Mouse (Mus musculus) heart, postnatal 25 days (tissue): ENCODE results near the gene Acsl5. TPM values are rescaled to one million over a fixed set of nuclear protein-coding genes. Genes with fewer than 3 reads are reported as not detected.
A peak's percentile ranks its signal among the peaks of the same experiment; 100 is the strongest.

ENCODE experiments used
- DNase-seq: peaks from one replicate; pipeline ENCODE4 v3.0.0; 2022; ENCODE audit warnings: low spot score
- intact Hi-C: fragments of 180-260 bp; cut with DNase I; formaldehyde crosslinking; loops from one replicate; pipeline ENCODE4 v1.15.1; 2025
- total RNA-seq, 2 experiments: library from RNA; stranded (reverse); gene quantifications; 2 replicates each; pipeline ENCODE4 v1.2.3; 2021

Acsl5 gene
- total RNA-seq, 2 experiments from 2014 or later = 10.8 to 11.4 TPM

DNA sequence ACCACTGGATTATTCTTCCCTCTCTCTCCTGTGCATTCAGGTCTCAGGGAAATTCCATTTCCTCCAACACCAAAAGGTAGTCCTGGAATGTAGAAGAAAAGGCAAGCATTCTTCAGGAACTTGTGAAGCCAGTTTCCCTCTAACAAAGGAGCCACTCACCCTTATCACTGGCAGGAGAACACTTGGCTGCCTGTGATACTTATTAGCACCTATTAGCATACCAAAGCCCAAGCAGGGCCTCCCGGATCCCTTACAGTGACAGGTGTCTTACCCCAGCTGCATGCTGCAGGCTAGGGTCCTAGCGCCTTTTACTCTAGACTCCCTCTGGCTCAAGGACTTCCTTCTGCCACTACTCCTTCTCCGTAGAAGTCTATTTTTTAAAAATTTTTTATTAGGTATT, 19.7 kb downstream of the Acsl5 start:
- no peak for DNase-seq
- intact Hi-C loops = no loop called here

DNA sequence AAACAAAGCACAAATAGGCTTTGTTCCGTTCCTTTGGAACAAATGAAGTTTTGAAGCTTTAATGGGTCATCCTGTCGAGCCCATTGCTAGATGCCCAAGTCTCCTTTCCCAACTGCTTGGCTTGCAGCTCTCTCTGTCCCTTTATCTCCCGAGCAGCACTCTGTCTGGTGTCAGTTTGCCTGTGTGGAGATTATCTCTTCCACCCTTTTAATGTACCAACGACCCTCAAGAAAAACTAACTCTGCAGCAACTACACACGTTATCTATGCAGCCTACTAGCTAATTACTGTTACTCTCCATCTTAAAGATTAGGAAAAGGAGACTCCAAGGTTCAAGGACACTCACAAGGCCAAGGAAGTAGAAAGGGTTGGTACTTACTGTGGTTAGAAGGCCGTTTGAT, 21.6 kb downstream of the Acsl5 start:
- intact Hi-C loops = no loop called here
- DNase-seq = no peak

DNA sequence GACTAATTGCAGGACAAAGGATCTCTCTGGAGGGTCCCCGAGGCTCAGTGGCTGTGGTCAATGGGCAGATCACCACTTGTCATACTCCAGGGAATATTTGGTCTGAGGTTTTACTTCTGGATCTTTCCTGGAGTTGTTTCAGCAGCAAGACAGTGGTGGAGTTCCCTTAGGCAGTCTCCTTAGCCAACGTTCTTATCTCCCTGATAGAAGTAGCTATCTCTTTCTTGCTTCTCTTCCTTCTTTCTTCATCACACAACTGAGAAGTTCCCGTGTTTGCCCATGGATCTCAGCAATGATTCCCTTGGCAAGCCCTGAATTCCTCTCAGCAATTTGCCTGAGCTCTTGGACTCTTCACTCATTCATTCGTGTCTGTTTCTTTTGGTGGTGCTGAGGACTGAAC, 24.4 kb downstream of the Acsl5 start:
- intact Hi-C loops = no loop called here
- no peak for DNase-seq

DNA sequence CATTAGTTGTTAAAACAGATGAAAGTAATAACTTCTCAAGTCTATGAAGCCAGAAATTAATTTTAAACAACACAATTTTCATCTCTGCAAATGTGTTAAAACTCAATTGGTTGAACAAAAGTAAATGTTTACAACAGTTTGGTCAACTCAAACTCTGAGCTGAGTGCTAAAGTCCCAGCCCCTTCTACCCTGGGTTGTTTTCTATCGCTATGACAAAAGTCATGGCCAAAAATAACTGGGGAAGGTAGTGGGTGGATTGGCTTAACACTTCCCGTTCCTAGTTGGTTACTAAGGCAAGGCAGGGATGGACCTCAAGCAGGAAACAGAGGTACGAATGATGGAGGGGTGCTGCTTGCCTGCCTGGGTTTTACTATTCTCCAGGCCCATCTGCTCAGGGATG, 25.0 kb downstream of the Acsl5 start:
- intact Hi-C loops = no loop called here
- DNase-seq = no peak

DNA sequence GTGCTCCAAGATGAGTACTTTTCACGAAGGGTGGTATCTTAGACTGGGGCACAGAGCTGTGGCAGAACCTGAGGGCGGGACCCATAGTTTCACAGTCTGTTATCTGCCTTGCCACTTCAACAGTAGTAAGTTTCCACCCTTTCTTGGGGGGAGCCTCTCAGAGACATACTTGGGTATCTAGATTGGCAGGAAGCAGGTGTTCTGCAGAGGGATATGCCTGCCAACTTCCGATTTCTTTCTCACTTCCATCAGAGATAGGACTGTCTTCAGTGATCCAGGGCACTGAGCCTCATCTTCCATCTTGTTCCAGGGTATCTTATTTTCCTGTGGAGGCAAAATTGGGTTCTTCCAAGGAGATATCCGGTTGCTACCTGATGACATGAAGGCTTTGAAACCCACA, 32.4 kb downstream of the Acsl5 start:
- intact Hi-C loops = no loop called here
- DNase-seq = no peak

DNA sequence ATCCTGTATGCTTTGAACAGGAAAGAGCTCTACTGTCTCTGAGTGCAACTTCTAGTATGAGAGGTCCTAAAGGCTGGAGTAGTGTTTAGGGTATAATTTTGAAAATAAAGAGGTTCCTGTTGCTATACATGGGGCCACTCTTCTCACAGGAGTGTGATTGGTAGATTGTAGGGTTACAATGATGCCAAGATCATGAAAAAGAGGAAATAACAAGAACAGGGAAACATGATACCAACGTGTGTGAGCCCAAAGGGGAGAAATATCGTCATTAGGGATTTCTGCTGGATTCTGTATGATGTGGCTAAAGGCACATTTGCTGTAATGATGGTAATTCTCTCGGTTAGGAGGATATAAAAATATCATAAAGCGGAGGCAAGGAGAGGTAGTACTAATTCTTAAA, 34.3 kb downstream of the Acsl5 start:
- no peak for DNase-seq
- intact Hi-C loops = no loop called here

DNA sequence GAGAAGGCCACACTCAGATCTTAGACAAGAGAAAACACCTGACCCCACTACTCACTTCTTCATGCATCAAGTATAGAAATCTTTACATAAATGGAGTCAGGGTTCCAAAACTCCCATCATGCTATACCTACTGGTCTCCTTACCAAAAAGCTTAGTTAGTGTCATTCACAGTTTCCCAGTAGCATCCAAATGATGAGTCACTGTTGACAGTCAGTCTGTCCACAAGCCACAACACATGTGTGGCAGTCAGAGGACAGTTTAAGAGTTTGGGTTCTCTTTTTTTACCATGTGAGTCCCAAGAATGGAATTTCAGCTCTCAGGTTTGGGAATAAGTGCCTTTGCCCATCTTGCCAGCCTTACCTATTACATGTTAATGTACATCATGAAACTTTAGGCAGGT, 37.2 kb downstream of the Acsl5 start:
- no peak for DNase-seq
- intact Hi-C loops = no loop called here

DNA sequence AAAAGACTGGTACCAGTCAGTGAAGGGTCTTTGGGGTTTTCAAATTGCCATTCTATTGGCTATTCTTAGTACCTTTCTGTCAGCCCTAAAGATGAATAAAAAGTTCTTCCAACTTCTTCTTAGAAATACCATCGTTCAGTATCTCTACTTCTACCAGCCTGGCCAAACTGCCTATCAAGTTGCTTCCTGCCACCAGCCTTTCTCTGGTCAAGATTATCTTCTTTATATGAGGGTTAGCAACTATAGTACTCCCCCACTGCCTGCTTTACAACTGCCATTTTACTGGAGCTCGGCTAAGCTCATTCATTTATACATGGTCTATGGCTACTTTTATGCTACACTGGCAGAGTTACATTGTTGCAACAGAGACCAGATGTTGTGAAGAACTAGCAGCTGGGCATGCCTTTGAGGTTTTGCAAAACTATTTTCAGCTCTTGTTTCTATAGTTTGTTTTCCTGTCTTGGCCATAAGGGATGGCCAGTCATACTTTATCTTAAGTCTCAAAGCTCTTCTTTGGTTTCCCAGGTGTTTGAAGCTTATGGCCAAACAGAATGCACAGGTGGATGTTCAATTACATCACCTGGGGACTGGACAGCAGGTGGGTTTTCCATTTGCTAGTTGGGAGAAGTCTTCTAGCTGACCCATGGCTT, 39.0 kb downstream of the Acsl5 start:
- intact Hi-C loops = no loop called here
- no peak for DNase-seq

DNA sequence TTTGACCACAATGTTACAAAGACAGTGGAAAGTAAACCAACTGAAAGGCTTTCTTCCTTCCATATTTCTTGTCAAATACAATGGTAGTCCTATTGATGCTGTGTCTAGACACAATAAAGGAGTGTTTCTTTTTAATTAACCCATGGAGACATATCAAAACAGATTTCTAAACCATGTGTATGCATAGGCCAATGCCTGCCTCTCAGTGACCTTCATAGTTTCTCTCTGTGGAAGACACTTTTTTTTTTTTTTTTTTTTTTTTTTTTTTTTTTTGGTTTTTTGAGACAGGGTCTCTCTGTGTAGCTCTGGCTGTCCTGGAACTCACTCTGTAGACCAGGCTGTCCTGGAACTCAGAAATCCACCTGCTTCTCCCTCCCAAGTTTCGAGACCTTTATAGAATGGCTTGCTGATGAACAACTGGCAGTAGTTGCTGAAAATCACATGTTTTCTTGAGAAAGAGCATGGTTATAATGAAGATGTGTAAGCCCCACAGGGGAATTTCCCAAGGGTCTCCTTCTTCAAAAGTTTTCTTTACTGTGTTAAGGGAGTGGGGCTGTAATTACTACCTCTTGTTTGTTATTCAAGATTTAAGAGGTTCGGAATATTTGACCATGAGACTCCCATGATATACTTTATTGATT, 40.6 kb downstream of the Acsl5 start:
- DNase-seq = no peak
- intact Hi-C loops = no loop called here

DNA sequence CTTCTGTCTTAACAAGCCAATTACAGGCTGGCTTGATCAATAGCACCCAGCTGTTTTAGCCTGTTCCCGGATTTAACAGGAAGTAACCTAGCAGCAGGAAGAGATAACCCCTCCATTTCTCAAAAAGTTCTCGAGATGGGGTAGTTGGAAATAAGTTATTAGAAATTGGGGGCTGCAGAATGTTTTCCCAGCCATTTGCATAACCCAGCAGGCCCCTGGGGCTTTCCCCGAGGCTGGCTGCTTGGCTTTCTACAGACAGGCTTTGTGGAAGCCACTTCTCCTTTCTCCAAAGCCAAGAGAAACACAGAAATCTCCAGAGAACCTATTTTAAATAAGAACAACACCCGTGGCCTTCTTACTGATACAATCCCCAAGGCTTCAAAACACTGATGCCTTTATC, 41.4 kb downstream of the Acsl5 start:
- intact Hi-C loops = no loop called here
- DNase-seq = no peak

DNA sequence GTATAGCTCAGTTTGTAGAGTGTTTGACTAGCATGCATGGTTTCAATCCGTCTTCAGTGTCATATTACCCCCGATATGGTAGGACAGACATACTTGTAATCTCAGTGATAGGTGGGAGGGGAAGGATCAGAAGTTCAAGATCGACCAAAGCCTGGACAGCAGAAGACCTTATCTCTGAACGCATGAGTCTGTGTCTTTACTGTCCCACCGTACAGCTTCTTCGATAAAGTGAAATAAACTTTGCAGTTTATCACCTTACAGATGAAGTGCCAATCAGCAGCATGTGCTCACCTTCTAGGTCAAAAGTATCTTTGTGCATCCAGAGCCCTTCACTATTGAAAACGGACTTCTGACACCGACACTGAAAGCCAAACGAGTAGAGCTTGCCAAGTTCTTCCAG, 43.3 kb downstream of the Acsl5 start:
- intact Hi-C loops = no loop called here
- no peak for DNase-seq

DNA sequence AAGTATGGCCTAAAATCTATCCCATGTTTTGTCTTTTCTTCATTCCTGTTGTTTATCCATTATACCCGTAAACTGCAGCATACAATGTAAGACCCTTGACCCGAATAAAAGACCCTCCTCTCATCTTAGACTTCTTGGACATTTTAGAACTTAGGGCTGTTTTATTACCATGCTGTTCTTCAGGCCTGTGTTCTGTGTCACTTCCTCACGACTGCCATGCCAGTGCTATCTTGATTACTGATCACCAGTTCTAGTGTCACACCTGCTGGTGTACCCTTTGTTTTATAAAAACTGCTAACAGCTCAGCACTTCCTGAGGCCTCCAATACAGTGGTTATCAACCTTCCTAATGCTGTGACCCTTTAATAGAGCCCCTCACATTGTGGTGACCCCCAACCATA, 43.8 kb downstream of the Acsl5 start:
- intact Hi-C loops = no loop called here
- no peak for DNase-seq

DNA sequence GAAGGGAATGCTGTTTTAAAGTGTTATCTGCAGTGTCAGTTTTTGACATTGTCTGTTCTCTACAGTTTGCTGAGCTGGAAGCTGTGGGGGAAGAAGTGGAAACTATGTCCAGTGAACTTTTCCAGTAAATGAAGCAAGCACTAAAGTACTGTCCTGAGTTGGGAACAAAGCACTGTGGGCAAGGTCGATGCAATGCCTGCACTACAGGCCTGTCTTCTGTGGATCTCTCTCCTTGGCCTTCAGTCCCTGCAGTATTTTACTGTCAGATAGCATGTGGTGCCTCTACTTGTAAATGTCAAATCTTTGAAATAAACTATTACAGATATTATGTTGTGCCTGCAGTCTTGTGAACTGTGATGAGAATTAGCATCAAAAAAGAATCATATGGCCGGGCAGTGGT, 44.6 kb downstream of the Acsl5 start:
- intact Hi-C loops = no loop called here
- DNase-seq = no peak

DNA sequence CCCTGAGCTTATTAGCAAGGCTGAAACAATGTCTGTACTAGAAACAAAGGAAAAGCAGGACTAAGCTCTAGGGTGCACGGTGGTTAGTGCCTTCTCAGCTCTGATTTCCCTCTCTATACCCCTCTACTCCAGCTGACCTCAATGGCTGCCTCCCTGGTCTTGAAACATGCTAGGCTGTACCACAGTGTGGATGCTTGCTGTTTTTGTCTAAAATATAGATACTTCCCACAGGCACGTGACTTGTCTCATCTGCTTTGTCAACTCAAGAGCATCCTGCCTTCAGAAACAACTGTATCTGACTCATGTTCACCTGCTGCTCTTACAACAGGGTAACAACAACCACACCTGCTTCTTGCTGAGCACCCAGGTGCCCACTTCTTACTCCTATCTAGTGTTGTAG, 45.8 kb downstream of the Acsl5 start:
- intact Hi-C loops = no loop called here
- DNase-seq = no peak

DNA sequence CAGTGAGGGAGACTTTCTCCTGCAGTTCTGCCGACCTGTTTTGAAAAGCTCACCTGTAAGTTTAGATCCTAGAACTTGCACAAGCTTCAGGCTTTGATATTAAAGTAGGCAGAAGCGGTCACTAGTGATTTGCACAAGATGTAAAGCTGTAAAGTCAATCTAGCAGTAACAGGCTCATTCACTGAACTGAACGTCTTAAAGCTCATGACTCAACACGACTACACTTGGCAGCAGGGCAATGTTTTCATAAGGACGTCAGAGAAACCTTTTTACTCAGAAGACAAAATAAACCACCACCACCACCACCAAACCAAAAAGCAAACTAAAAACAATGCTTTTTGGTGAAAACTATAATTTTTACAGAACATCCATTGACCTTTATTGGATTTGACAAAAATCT, 46.2 kb downstream of the Acsl5 start:
- DNase-seq = no peak
- intact Hi-C loops = no loop called here

DNA sequence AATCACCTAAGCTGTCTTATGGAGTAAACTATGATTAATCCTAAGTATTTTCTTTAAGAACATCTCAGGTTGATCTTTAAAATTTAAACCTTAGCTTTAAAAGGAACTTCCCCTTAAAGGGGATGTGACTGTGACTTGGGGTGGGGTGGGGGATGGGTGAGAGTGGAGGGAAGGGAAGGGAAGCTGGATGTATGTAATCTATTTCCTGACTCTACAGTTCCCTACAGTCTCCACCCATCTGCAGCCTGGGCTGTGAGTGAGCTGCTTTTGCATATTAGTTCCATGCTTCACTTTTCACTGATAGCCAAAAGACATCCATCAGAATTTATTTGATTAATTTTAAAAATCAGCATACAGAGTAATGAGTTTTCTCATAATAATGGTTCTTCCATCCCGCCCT, 47.6 kb downstream of the Acsl5 start:
- intact Hi-C loops = no loop called here
- no peak for DNase-seq

DNA sequence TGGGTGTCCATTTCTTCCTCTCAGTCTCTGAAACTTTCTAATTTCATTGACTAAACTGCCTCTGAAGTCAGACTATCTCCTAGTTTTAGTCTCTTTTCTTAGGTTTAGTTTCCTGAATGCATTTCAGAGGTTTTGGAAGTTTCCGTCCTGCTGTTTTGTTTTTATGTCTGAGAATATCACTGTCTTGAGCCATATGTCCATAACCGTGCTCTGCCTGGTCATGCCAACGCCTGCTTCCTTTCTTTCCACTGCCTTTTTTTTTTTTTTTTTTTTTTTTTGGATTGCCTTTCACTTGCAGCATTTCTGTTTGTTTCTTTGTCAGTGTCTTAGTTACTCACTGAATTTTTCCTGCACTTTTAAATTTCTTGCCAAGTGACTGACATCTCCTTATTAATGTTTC, 48.8 kb downstream of the Acsl5 start:
- no peak for DNase-seq
- intact Hi-C loops = no loop called here

DNA sequence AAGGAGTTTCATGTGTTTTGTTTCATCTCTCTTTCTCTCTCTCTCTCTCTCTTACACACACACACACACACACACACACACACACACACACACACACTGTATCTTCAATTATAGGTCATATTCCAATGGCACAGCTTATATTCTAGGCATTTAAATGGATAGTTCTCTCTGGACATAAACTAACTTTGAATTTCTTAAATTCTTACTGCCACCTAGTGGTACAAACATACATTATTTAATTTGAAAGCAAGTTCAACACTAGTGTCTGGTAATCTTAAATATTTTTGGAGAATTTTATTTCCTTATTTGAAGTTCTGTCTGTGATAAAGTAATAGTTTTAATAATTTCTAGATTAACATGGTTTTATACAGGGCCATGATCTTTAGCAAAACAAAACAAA, 53.3 kb downstream of the Acsl5 start:
- DNase-seq = no peak

DNA sequence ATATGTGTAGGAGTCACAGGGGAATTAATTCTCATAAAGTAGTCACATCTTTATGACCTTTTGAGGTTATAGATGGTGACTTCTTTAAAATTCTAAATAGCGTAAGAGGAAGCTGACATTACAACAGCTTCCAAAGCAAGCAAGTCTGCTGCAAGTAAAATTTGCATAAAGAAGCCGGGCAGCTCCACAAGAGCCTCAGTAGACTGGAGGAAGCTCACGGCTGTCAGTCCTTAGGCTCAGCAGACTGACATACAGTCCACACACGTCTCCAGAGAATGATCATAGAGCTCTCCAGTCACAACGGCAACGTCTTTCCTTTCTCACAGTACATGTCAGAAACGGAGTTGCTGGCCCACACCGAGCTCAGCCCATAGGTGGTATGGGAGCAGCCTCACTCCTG, 60.1 kb downstream of the Acsl5 start:
- intact Hi-C loops = loop anchor here (10.0 kb wide), 1 partner anchor 207 kb away; no protein-coding TSS in a partner anchor
- no peak for DNase-seq

More for the DNA sequence above, 53.3 kb downstream of the Acsl5 start:
- intact Hi-C loops = no loop called here

DNA sequence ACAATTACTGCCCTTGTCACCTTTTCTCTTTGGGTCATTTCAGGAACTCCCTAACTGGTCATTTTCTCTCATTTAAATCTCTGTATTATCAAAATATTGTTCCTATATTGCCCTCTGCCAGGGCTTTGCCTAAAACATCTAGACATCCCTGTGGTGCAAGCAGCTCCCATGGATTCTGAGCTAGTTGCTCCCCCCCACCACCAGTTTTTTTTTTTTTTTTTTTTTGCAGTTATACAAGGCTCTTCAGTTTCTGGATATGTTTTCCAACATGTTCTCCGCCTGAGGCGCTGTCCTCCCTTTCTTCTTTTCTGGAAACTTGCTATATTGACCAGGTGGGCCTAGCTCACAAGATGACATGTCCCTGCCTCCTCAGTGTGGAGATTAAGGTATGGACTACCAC, 61.9 kb downstream of the Acsl5 start:
- intact Hi-C loops = loop anchor here (10.0 kb wide), 1 partner anchor 209 kb away; no protein-coding TSS in a partner anchor
- DNase-seq = no peak

DNA sequence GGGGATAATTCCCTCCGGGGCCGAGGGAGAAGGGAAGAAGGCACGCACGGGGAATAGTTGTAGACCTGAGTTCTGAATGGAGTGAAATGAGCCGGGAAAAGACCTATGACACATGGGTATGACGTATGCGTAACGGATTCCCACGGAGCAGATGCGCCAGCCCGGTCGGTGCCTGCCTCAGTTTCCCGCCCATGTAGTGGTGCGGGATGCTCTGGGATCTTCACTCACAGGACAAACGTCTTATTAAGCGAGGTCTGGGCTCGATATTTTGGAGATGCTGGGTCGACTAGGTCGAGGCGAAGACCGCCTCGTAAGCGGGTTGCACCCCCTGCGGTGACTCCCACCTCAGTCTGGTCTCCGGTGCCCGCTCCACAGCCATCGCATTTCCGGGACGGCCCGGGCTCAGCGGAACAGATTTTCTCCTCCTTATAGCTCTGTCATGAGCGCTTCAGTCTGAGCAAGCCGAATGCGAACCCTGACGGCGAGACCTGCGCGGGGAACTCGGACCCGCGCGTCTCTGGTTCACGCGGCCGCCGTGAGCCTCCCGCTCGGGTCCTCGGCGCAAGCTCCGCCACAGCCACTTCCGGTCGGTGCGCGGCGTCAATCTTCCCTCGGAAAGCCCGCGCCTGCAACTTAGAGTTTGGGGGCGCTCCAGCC, 63.8 kb downstream of the Acsl5 start, which contains the start of gene Zdhhc6:
Gene Zdhhc6, minus strand, starts transcription at position 581 of the 657 bp plus-strand sequence.
- intact Hi-C loops = loop anchor here (10.0 kb wide), 1 partner anchor 211 kb away; no protein-coding TSS in a partner anchor
- DNase-seq = peak; percentile 54
